Comparison of ENCODE assay signal across 8 mouse cellular contexts in genomic region chr12:87443115-87443699, GRCm38 (mm10). TPM values are rescaled to one million over a fixed set of nuclear protein-coding genes. Genes with fewer than 3 reads are reported as not detected.
DNase-seq lines count a peak whose midpoint lies in the region; ATAC-seq and TF ChIP-seq lines count a peak whose summit lies in the region.

No protein-coding gene starts in this region.

- no peak for TF ChIP-seq CTCF in E14TG2a.4 (conservative IDR thresholded peaks at IDR 0.05; ENCODE audit: low read length)
- no peak for TF ChIP-seq CTCF in stomach, postnatal 0 days (IDR thresholded peaks at IDR 0.05; ENCODE audit: low read depth)

- peaks cover 58% of the 10 kb centered on the region for H3K4me1 ChIP-seq in E14TG2a.4 (replicated peaks; ENCODE audit: low read depth, low read length)
- H3K4me1 ChIP-seq in forebrain, embryonic 11.5 days (replicated peaks; ENCODE audit: control insufficient read depth, insufficient read depth, low read length), result no peaks in the 10 kb centered on the region
- H3K4me1 ChIP-seq in liver, embryonic 12.5 days, result peaks cover 25% of the 10 kb centered on the region
- H3K4me1 ChIP-seq in stomach, postnatal 0 days (replicated peaks; ENCODE audit: control insufficient read depth, insufficient read depth), result 0 out of 2 replicates have a peak, but pooled peaks cover 3% of the 10 kb centered on the region

- peak; percentile 42 for DNase-seq in heart, adult 11 months
- no peak for DNase-seq in heart, postnatal 4 days
- DNase-seq in forebrain, embryonic 11.5 days (ENCODE audit: low spot score), result no peak
- no peak for DNase-seq in stomach, postnatal 0 days (ENCODE audit: low spot score)
- DNase-seq in layer of hippocampus, adult 8-10 months (ENCODE audit: low spot score in 2 of 2), result no peak
- no peak for DNase-seq in left cerebral cortex, adult 9 months (ENCODE audit: low spot score in 2 of 2)

- H3K36me3 ChIP-seq in E14TG2a.4 (ENCODE audit: insufficient read depth, low read length), result peaks cover 77% of the 10 kb centered on the region
- peaks cover 3% of the 10 kb centered on the region; the same call in 1 of the 2 replicates for H3K36me3 ChIP-seq in forebrain, embryonic 11.5 days (ENCODE audit: control insufficient read depth, insufficient read depth, low read length)
- peaks cover 62% of the 10 kb centered on the region for H3K36me3 ChIP-seq in liver, embryonic 12.5 days
- H3K36me3 ChIP-seq in stomach, postnatal 0 days (ENCODE audit: control insufficient read depth, insufficient read depth, low read length), result peaks cover 7% of the 10 kb centered on the region; the same call in 1 of the 2 replicates

- no peaks in the 10 kb centered on the region for H3K27me3 ChIP-seq in E14TG2a.4 (ENCODE audit: insufficient read depth, low read length)
- H3K27me3 ChIP-seq in forebrain, embryonic 11.5 days (ENCODE audit: control insufficient read depth, insufficient read depth, low read length), result no peaks in the 10 kb centered on the region
- no peaks in the 10 kb centered on the region for H3K27me3 ChIP-seq in liver, embryonic 12.5 days (replicated peaks)
- H3K27me3 ChIP-seq in stomach, postnatal 0 days (ENCODE audit: control insufficient read depth, insufficient read depth, low read length), result no peaks in the 10 kb centered on the region

- peak; percentile 85 for ATAC-seq in forebrain, embryonic 11.5 days (replicated peaks; ENCODE audit: low FRiP score)
- peak; percentile 72 for ATAC-seq in liver, embryonic 12.5 days
- peak; percentile 84 for ATAC-seq in stomach, postnatal 0 days (ENCODE audit: low FRiP score, low TSS enrichment)

- peak overlapping the region; percentile 50 for H3K4me2 ChIP-seq in forebrain, embryonic 11.5 days (ENCODE audit: low read depth, low read length, severe bottlenecking)
- peak overlapping the region; percentile 76 for H3K4me2 ChIP-seq in liver, embryonic 12.5 days
- peak overlapping the region; percentile 62 for H3K4me2 ChIP-seq in stomach, postnatal 0 days (replicated peaks; ENCODE audit: low read depth)

- peak overlapping the region; percentile 98 for H3K4me3 ChIP-seq in E14TG2a.4 (replicated peaks; ENCODE audit: low read length)
- H3K4me3 ChIP-seq in forebrain, embryonic 11.5 days (ENCODE audit: low read depth, low read length), result peak overlapping the region; percentile 97
- peak overlapping the region; percentile 95 for H3K4me3 ChIP-seq in liver, embryonic 12.5 days
- peak overlapping the region; percentile 99 for H3K4me3 ChIP-seq in stomach, postnatal 0 days (ENCODE audit: low read depth, low read length)

- peak; percentile 40 for TF ChIP-seq EP300 in stomach, postnatal 0 days (optimal IDR thresholded peaks at IDR 0.05)

- H3K9me3 ChIP-seq in E14TG2a.4 (ENCODE audit: low read length), result no peaks in the 10 kb centered on the region
- no peaks in the 10 kb centered on the region for H3K9me3 ChIP-seq in forebrain, embryonic 11.5 days (ENCODE audit: control insufficient read depth, low read length)
- H3K9me3 ChIP-seq in liver, embryonic 12.5 days (replicated peaks), result no peaks in the 10 kb centered on the region
- H3K9me3 ChIP-seq in stomach, postnatal 0 days (ENCODE audit: control insufficient read depth, low read length), result no peaks in the 10 kb centered on the region

- peak overlapping the region; percentile 96 for H3K9ac ChIP-seq in forebrain, embryonic 11.5 days (ENCODE audit: low read length)
- H3K9ac ChIP-seq in liver, embryonic 12.5 days, result peak overlapping the region; percentile 94
- peak overlapping the region; percentile 96 for H3K9ac ChIP-seq in stomach, postnatal 0 days (ENCODE audit: low read length)

- WGBS in forebrain, embryonic 11.5 days, result under 1% methylated on average over 33 of the region's 33 CpGs
- WGBS in liver, embryonic 12.5 days (ENCODE audit: insufficient replicate concordance), result under 1% methylated on average over 33 of the region's 33 CpGs
- WGBS in stomach, postnatal 0 days, result under 1% methylated on average over 33 of the region's 33 CpGs

- peak overlapping the region; percentile 75 for H3K27ac ChIP-seq in forebrain, embryonic 11.5 days (ENCODE audit: low read depth, low read length)
- H3K27ac ChIP-seq in liver, embryonic 12.5 days, result peak overlapping the region; percentile 82
- H3K27ac ChIP-seq in stomach, postnatal 0 days (replicated peaks), result peak overlapping the region; percentile 87

RNA-seq across cellular contexts. Expression of gene Slirp, which starts 0.5 kb away (rescaled TPM):
- total RNA-seq in heart, postnatal 4 days (2021), result 100 to 1,000 TPM; 157 to 172 TPM
- 271 and 294 TPM in 2 replicates for polyA plus RNA-seq in forebrain, embryonic 11.5 days (2014; fragmentation: Nextera tagmentation; extraction: Ambion mirVana)
- 211 and 219 TPM in 2 replicates for polyA plus RNA-seq in liver, embryonic 12.5 days (2016; fragmentation: Nextera tagmentation; extraction: Ambion mirVana)
- polyA plus RNA-seq in stomach, postnatal 0 days (2015; fragmentation: Nextera tagmentation; extraction: Ambion mirVana), result 226 and 238 TPM in 2 replicates
- total RNA-seq in layer of hippocampus, adult 8-10 months (2022), result 100 to 1,000 TPM; 102 to 127 (median 112) TPM

RNA-seq across cellular contexts. Expression of gene Alkbh1, which starts 0.6 kb away (rescaled TPM):
- 10 to 100 TPM; 14.9 to 15.6 TPM for total RNA-seq in heart, postnatal 4 days (2021)
- 54.8 and 56.8 TPM in 2 replicates for polyA plus RNA-seq in forebrain, embryonic 11.5 days (2014; fragmentation: Nextera tagmentation; extraction: Ambion mirVana)
- 34.5 and 39.2 TPM in 2 replicates for polyA plus RNA-seq in liver, embryonic 12.5 days (2016; fragmentation: Nextera tagmentation; extraction: Ambion mirVana)
- 21.7 and 21.8 TPM in 2 replicates for polyA plus RNA-seq in stomach, postnatal 0 days (2015; fragmentation: Nextera tagmentation; extraction: Ambion mirVana)
- total RNA-seq in layer of hippocampus, adult 8-10 months (2022), result 10 to 100 TPM; 21.4 to 29.0 (median 24.3) TPM

RNA-seq across cellular contexts. Expression of gene Snw1, which starts 28.9 kb away (rescaled TPM):
- 10 to 100 TPM; 49.2 to 49.3 TPM for total RNA-seq in heart, postnatal 4 days (2021)
- 158 and 165 TPM in 2 replicates for polyA plus RNA-seq in forebrain, embryonic 11.5 days (2014; fragmentation: Nextera tagmentation; extraction: Ambion mirVana)
- polyA plus RNA-seq in liver, embryonic 12.5 days (2016; fragmentation: Nextera tagmentation; extraction: Ambion mirVana), result 82.5 and 85.6 TPM in 2 replicates
- polyA plus RNA-seq in stomach, postnatal 0 days (2015; fragmentation: Nextera tagmentation; extraction: Ambion mirVana), result 71.5 and 75.5 TPM in 2 replicates
- total RNA-seq in layer of hippocampus, adult 8-10 months (2022), result 10 to 100 TPM; 59.6 to 69.6 (median 65.4) TPM

RNA-seq across cellular contexts. Expression of gene Gm5788, which starts 51.3 kb away (rescaled TPM):
- not detected for total RNA-seq in heart, postnatal 4 days (2021)
- polyA plus RNA-seq in forebrain, embryonic 11.5 days (2014; fragmentation: Nextera tagmentation; extraction: Ambion mirVana), result not detected in 2 replicates
- not detected in 2 replicates for polyA plus RNA-seq in liver, embryonic 12.5 days (2016; fragmentation: Nextera tagmentation; extraction: Ambion mirVana)
- polyA plus RNA-seq in stomach, postnatal 0 days (2015; fragmentation: Nextera tagmentation; extraction: Ambion mirVana), result not detected in 2 replicates
- total RNA-seq in layer of hippocampus, adult 8-10 months (2022), result not detected

RNA-seq across cellular contexts. Expression of gene Sptlc2, which starts 55.1 kb away (rescaled TPM):
- 10 to 100 TPM; 65.1 to 68.9 TPM for total RNA-seq in heart, postnatal 4 days (2021)
- 53.6 and 58.7 TPM in 2 replicates for polyA plus RNA-seq in forebrain, embryonic 11.5 days (2014; fragmentation: Nextera tagmentation; extraction: Ambion mirVana)
- 34.2 and 39.7 TPM in 2 replicates for polyA plus RNA-seq in liver, embryonic 12.5 days (2016; fragmentation: Nextera tagmentation; extraction: Ambion mirVana)
- 201 and 204 TPM in 2 replicates for polyA plus RNA-seq in stomach, postnatal 0 days (2015; fragmentation: Nextera tagmentation; extraction: Ambion mirVana)
- 10 to 100 TPM; 32.5 to 50.1 (median 37.4) TPM for total RNA-seq in layer of hippocampus, adult 8-10 months (2022)
